Mouse (Mus musculus) testis, adult 2 months (tissue): Measurements from ENCODE around the gene Phactr2.

Experiments
- CTCF ChIP-seq: fragments of 200-500 bp; IDR thresholded peaks from 2 replicates; pipeline ENCODE4 v1.5.1; 2012; ENCODE audit warnings: low read depth, mild to moderate bottlenecking, inconsistent platforms, low read length, moderate library complexity; ENCODE audit not compliant: control insufficient read depth, insufficient read depth, insufficient replicate concordance
- POLR2A ChIP-seq: fragments of 200-500 bp; IDR thresholded peaks from 2 replicates; pipeline ENCODE4 v1.6.1; 2012; ENCODE audit warnings: low read depth, mild to moderate bottlenecking, inconsistent platforms, low read length, moderate library complexity; ENCODE audit not compliant: control insufficient read depth

DNA sequence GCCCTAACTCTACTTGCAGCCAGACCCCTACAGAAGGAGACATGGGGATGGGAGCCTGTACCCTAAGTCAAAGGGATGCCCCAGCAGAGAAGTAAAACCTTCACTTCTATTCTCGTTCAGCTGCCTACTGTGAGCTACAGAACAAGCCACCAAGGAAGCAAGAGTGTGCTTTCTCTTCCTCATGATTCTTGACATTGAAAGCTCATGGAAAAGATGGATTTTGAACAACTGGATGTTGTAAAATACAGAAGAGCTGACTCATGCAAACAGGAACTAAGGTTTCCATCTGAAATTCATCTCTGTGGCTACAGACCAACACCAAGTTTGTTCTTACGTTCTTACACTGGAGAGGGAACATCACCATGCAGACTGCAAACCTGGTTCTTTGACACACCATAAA lies 179.3 kb downstream of the Phactr2 start:
- no peak for TF ChIP-seq CTCF
- no peak for TF ChIP-seq POLR2A
